Mouse (Mus musculus): ENCODE data around the gene Ifi207. TPM values are rescaled to one million over a fixed set of nuclear protein-coding genes. Genes with fewer than 3 reads are reported as not detected.
"Not testable (repeated sequence)": the region's sequence is repeated elsewhere in the genome, so short reads cannot be mapped to it uniquely, and the experiment has no call there.

Ifi207 gene
- 0.15 and 0.21 TPM in 2 replicates for polyA plus RNA-seq (2012; rRNA removed)

- no peak for DNase-seq
- 66% methylated on average over 4 of the region's 4 CpGs for WGBS
- no peaks in the 10 kb centered on the region for H3K27me3 ChIP-seq (ENCODE audit: control insufficient read depth, insufficient read depth, low read length)
- no peak within 1 kb of the TSS for H3K27ac ChIP-seq (ENCODE audit: insufficient read depth, low read length)
- TF ChIP-seq POLR2A (IDR thresholded peaks at IDR 0.05; ENCODE audit: borderline replicate concordance, insufficient read depth, low read length) (no peak), CTCF (IDR thresholded peaks at IDR 0.05; ENCODE audit: borderline replicate concordance, insufficient read depth, low read depth, low read length) (no peak)
- no peaks in the 10 kb centered on the region for H3K4me1 ChIP-seq (ENCODE audit: control insufficient read depth, insufficient read depth, low read length)
- H3K4me3 ChIP-seq (replicated peaks; ENCODE audit: insufficient read depth, low read depth, low read length), result no peak within 1 kb of the TSS
Observed at GRCm38 (mm10) chr1:173741656-173742055, at the start of gene Ifi207. TSS of gene Ifi207 (minus strand) at chr1:173741747.

DNA sequence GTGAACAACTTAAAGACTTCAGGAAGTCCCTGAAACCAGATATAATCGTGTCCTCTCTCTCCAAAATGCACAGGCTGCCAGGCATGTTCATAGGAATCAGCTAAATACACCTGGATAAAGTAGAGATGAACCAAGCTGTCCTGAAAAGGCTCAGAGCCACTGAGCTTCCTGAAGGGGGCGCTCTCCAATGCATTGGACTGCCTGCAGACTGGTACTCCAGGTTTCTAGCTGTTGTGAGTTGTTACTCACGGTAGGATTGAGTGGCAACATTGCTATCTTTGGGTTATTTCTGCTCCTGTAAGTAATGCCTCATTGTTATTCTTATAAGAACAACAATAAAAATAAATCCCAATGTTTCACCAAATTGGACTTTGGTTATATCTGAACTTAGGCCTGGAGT, 31.9 kb upstream of the Ifi207 start:
- not testable (repeated sequence) for H3K4me1 ChIP-seq (ENCODE audit: control insufficient read depth, insufficient read depth, low read length); H3K4me3 ChIP-seq (replicated peaks; ENCODE audit: insufficient read depth, low read depth, low read length); DNase-seq; H3K27ac ChIP-seq (ENCODE audit: insufficient read depth, low read length); H3K27me3 ChIP-seq (ENCODE audit: control insufficient read depth, insufficient read depth, low read length)
- WGBS, result 55% methylated on average over 3 of the region's 3 CpGs

- not testable (repeated sequence) for H3K4me1 ChIP-seq (ENCODE audit: control insufficient read depth, insufficient read depth, low read length); H3K27me3 ChIP-seq (ENCODE audit: control insufficient read depth, insufficient read depth, low read length); H3K4me3 ChIP-seq (replicated peaks; ENCODE audit: insufficient read depth, low read depth, low read length); DNase-seq; H3K27ac ChIP-seq (ENCODE audit: insufficient read depth, low read length)
- 89% methylated on average over 5 of the region's 5 CpGs for WGBS
Observed at GRCm38 (mm10) chr1:173766848-173767617, 25.5 kb upstream of the Ifi207 start, which contains the start of gene Ifi204. TSS of gene Ifi204 (minus strand) at chr1:173766943.

- 92% methylated on average over 5 of the region's 5 CpGs for WGBS
- not testable (repeated sequence) for H3K27me3 ChIP-seq (ENCODE audit: control insufficient read depth, insufficient read depth, low read length); H3K4me1 ChIP-seq (ENCODE audit: control insufficient read depth, insufficient read depth, low read length); DNase-seq; H3K4me3 ChIP-seq (replicated peaks; ENCODE audit: insufficient read depth, low read depth, low read length); H3K27ac ChIP-seq (ENCODE audit: insufficient read depth, low read length)
Observed at GRCm38 (mm10) chr1:173760032-173760431, 18.5 kb upstream of the Ifi207 start.

- TF ChIP-seq CTCF (IDR thresholded peaks at IDR 0.05; ENCODE audit: borderline replicate concordance, insufficient read depth, low read depth, low read length) (no peak), POLR2A (IDR thresholded peaks at IDR 0.05; ENCODE audit: borderline replicate concordance, insufficient read depth, low read length) (no peak)
- no peaks in the 10 kb centered on the region for H3K4me1 ChIP-seq (ENCODE audit: control insufficient read depth, insufficient read depth, low read length)
- WGBS, result 68% methylated on average over 1 of the region's 1 CpGs
- no peak overlapping the region for H3K4me3 ChIP-seq (replicated peaks; ENCODE audit: insufficient read depth, low read depth, low read length)
- H3K27me3 ChIP-seq (ENCODE audit: control insufficient read depth, insufficient read depth, low read length), result no peaks in the 10 kb centered on the region
- DNase-seq, result no peak
- H3K27ac ChIP-seq (ENCODE audit: insufficient read depth, low read length), result no peak overlapping the region
Observed at GRCm38 (mm10) chr1:173742262-173742661, 715 bp upstream of the Ifi207 start.

- Histone ChIP-seq H3K4me3 (replicated peaks; ENCODE audit: insufficient read depth, low read depth, low read length) (no peak overlapping the region), H3K4me1 (ENCODE audit: control insufficient read depth, insufficient read depth, low read length) (no peaks in the 10 kb centered on the region), H3K27me3 (ENCODE audit: control insufficient read depth, insufficient read depth, low read length) (no peaks in the 10 kb centered on the region), H3K27ac (ENCODE audit: insufficient read depth, low read length) (no peak overlapping the region)
- TF ChIP-seq CTCF (IDR thresholded peaks at IDR 0.05; ENCODE audit: borderline replicate concordance, insufficient read depth, low read depth, low read length) (no peak), POLR2A (IDR thresholded peaks at IDR 0.05; ENCODE audit: borderline replicate concordance, insufficient read depth, low read length) (no peak)
- no peak for DNase-seq
Observed at GRCm38 (mm10) chr1:173740537-173740936, 1.0 kb downstream of the Ifi207 start.

DNA sequence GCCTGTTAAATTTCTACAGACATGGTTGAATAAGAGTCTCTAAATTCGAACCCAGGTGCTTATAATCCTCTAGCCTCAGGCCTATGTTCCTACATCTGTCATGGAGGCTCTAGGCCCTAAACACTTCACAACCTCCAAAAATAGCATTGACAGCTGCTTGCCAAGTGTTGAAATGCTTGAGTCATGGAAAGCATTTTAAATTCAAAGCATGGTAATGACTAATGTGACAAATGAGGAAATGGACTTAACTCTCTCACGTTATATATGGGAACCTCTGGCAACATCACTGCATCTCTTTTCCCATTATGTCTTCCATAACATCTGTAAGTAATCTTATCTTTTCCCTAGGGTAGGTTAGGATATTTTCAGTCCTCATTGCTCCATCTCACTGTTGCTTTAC, 4.6 kb downstream of the Ifi207 start:
- no peak for DNase-seq
- Histone ChIP-seq H3K4me3 (replicated peaks; ENCODE audit: insufficient read depth, low read depth, low read length) (no peak overlapping the region), H3K27me3 (ENCODE audit: control insufficient read depth, insufficient read depth, low read length) (no peaks in the 10 kb centered on the region), H3K4me1 (ENCODE audit: control insufficient read depth, insufficient read depth, low read length) (no peaks in the 10 kb centered on the region), H3K27ac (ENCODE audit: insufficient read depth, low read length) (no peak overlapping the region)
- 57% methylated on average over 2 of the region's 2 CpGs for WGBS
- TF ChIP-seq POLR2A (IDR thresholded peaks at IDR 0.05; ENCODE audit: borderline replicate concordance, insufficient read depth, low read length), result no peak
- TF ChIP-seq CTCF (IDR thresholded peaks at IDR 0.05; ENCODE audit: borderline replicate concordance, insufficient read depth, low read depth, low read length), result no peak

GRCm38 (mm10) chr1:173735015-173735414, 6.5 kb downstream of the Ifi207 start:
- H3K4me1 ChIP-seq (ENCODE audit: control insufficient read depth, insufficient read depth, low read length); H3K27me3 ChIP-seq (ENCODE audit: control insufficient read depth, insufficient read depth, low read length); DNase-seq; H3K4me3 ChIP-seq (replicated peaks; ENCODE audit: insufficient read depth, low read depth, low read length); H3K27ac ChIP-seq (ENCODE audit: insufficient read depth, low read length): not testable (repeated sequence)
- 93% methylated on average over 4 of the region's 4 CpGs for WGBS

GRCm38 (mm10) chr1:173733219-173733618, 8.3 kb downstream of the Ifi207 start:
- Histone ChIP-seq H3K4me1 (ENCODE audit: control insufficient read depth, insufficient read depth, low read length) (no peaks in the 10 kb centered on the region), H3K27ac (ENCODE audit: insufficient read depth, low read length) (no peak overlapping the region), H3K27me3 (ENCODE audit: control insufficient read depth, insufficient read depth, low read length) (no peaks in the 10 kb centered on the region), H3K4me3 (replicated peaks; ENCODE audit: insufficient read depth, low read depth, low read length) (no peak overlapping the region)
- no peak for TF ChIP-seq POLR2A (IDR thresholded peaks at IDR 0.05; ENCODE audit: borderline replicate concordance, insufficient read depth, low read length)
- TF ChIP-seq CTCF (IDR thresholded peaks at IDR 0.05; ENCODE audit: borderline replicate concordance, insufficient read depth, low read depth, low read length), result no peak
- DNase-seq, result no peak
- 33% methylated on average over 7 of the region's 7 CpGs for WGBS
